Mouse (Mus musculus) hindbrain, embryonic 14.5 days (tissue): ENCODE data around the gene Adap1. TPM values are rescaled to one million over a fixed set of nuclear protein-coding genes. Genes with fewer than 3 reads are reported as not detected.

ENCODE experiments used
- ATAC-seq: fragments of 200-750 bp; cut with Nextera tagmentation; 2 replicates; pipeline ENCODE4 v1.8.0; 2017; ENCODE audit warnings: moderate number of reproducible peaks, mild to moderate bottlenecking, moderate TSS enrichment, moderate library complexity; ENCODE audit not compliant: low FRiP score
- DNase-seq: peaks from one replicate; pipeline ENCODE4 v3.0.0-alpha.2; 2015; ENCODE audit warnings: low spot score
- H3K27ac ChIP-seq: fragments of 300-500 bp; sonication (generic); 2 replicates; pipeline ENCODE4 v1.5.1; 2014; ENCODE audit warnings: mild to moderate bottlenecking, moderate library complexity
- H3K27me3 ChIP-seq: fragments of 300-500 bp; sonication (generic); 2 replicates; pipeline ENCODE4 v1.6.1; 2014; ENCODE audit warnings: mild to moderate bottlenecking, low read length, mixed read lengths; ENCODE audit not compliant: control insufficient read depth, insufficient read depth
- H3K36me3 ChIP-seq: fragments of 300-500 bp; sonication (generic); replicated peaks from 2 replicates; pipeline ENCODE4 v1.6.1; 2014; ENCODE audit not compliant: control insufficient read depth, insufficient read depth
- H3K4me1 ChIP-seq: fragments of 300-500 bp; sonication (generic); replicated peaks from 2 replicates; pipeline ENCODE4 v1.6.1; 2014; ENCODE audit warnings: antibody characterized with exemption, low read length, mixed read lengths; ENCODE audit not compliant: control insufficient read depth, insufficient read depth
- H3K4me2 ChIP-seq: fragments of 300-500 bp; sonication (generic); replicated peaks from 2 replicates; pipeline ENCODE4 v1.6.1; 2014; ENCODE audit warnings: mild to moderate bottlenecking, moderate library complexity
- H3K4me3 ChIP-seq: fragments of 300-500 bp; sonication (generic); replicated peaks from 2 replicates; pipeline ENCODE4 v1.5.1; 2014; ENCODE audit warnings: mild to moderate bottlenecking, low read length
- H3K9ac ChIP-seq: fragments of 300-500 bp; sonication (generic); 2 replicates; pipeline ENCODE4 v1.6.1; 2014
- H3K9me3 ChIP-seq: fragments of 300-500 bp; sonication (generic); 2 replicates; pipeline ENCODE4 v1.6.1; 2016; ENCODE audit warnings: low read length; ENCODE audit not compliant: control insufficient read depth
- WGBS: fragments of 180-500 bp; shearing (Covaris S2); extraction: QIAGEN DNeasy Blood & Tissue Kit; methylation state at CpG from one replicate; pipeline ENCODE4 v1.1.7; 2014; 5-methylcytosine and 5-hydroxymethylcytosine counted together
- polyA plus RNA-seq: library from polyadenylated mRNA; unstranded; fragments of >200 nt; fragmentation: Nextera tagmentation; extraction: Ambion mirVana; gene quantifications from 2 replicates; pipeline ENCODE4 v1.2.1, GENCODE M21; 2014

Adap1 gene
- polyA plus RNA-seq, 1 experiment from 2014 or later = 78.6 TPM

DNA sequence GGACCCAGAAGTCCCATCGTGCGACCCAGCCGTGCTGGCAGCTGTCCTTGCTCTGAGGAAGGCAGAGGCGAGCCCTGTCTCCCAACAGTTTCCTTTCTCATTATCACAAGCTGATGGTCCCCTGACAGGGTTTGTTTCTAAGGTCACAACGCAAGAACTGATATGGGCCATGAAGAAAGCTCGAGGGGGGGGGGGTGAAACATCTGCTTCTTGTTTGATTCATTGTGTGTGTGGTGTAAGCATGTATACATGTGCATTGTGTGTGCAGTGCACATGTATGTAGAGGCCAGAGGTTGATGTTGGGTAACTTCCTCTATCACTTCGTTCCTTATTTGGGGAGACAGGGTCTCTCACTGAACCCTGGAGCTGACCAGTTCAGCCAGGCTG lies 2.2 kb upstream of the Adap1 start:
- Histone ChIP-seq H3K4me1 (peaks cover 19% of the 10 kb centered on the region), H3K27me3 (peaks cover 40% of the 10 kb centered on the region), H3K9me3 (no peaks in the 10 kb centered on the region), H3K9ac (no peak overlapping the region), H3K27ac (no peak overlapping the region), H3K4me2 (no peak overlapping the region), H3K4me3 (no peak overlapping the region), H3K36me3 (no peaks in the 10 kb centered on the region)
- DNase-seq = no peak
- WGBS = 65% methylated on average over 7 of the region's 7 CpGs
- ATAC-seq = no peak

DNA sequence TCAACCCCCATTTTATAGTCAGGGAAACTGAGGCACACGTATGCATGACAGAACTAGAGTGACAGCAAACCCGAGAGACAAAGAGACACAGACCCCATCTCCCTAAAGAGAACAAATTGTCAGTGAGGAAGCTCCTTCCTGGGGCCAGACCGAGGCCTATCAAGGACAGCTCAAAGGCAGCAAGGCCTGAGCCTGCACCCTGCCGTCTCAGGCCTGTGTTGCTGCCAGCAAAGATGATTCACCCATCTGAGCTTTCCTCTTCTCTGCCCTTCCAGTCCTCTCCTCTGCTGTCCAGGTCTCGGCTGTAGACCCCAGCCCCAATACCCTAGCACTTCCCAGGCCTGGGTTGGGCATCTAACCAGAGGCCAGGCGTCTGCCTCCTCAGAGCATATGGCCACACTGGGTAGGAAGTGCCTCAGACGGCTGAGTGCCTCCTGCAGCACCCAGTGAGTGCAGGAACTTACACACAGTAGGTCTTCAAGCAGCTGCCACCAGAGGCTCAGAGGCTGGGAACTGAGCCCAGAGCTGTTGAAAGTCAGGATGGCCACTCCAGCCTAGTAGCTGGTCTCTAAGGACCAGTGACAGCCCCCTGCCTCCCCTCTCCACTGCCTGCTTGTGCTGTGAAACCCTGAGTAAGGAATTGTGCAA lies 1.7 kb upstream of the Adap1 start:
- H3K9me3 ChIP-seq = no peaks in the 10 kb centered on the region
- peaks cover 40% of the 10 kb centered on the region for H3K27me3 ChIP-seq
- H3K4me1 ChIP-seq = peaks cover 19% of the 10 kb centered on the region
- ATAC-seq (no peak), DNase-seq (no peak)
- no peaks in the 10 kb centered on the region for H3K36me3 ChIP-seq
- no peak overlapping the region for H3K4me3 ChIP-seq
- H3K27ac ChIP-seq = no peak overlapping the region
- H3K9ac ChIP-seq = no peak overlapping the region
- H3K4me2 ChIP-seq = no peak overlapping the region
- WGBS = 79% methylated on average over 7 of the region's 7 CpGs

GRCm38 (mm10) chr5:139326111-139326696 lies 782 bp upstream of the Adap1 start:
- Histone ChIP-seq H3K9ac (no peak overlapping the region), H3K4me1 (peaks cover 19% of the 10 kb centered on the region), H3K27ac (no peak overlapping the region), H3K27me3 (peaks cover 40% of the 10 kb centered on the region), H3K36me3 (no peaks in the 10 kb centered on the region), H3K4me2 (no peak overlapping the region), H3K9me3 (no peaks in the 10 kb centered on the region), H3K4me3 (no peak overlapping the region)
- 61% methylated on average over 13 of the region's 13 CpGs for WGBS
- no peak for DNase-seq
- ATAC-seq = no peak

GRCm38 (mm10) chr5:139324691-139325394 lies 579 bp downstream of the Adap1 start:
- 2% methylated on average over 61 of the region's 62 CpGs for WGBS
- DNase-seq (peak; percentile 32), ATAC-seq (peak; percentile 53)
- Histone ChIP-seq H3K9me3 (no peaks in the 10 kb centered on the region), H3K36me3 (no peaks in the 10 kb centered on the region), H3K4me1 (peaks cover 19% of the 10 kb centered on the region), H3K9ac (peak overlapping the region; percentile 90), H3K4me3 (peak overlapping the region; percentile 80), H3K27me3 (peaks cover 39% of the 10 kb centered on the region), H3K4me2 (peak overlapping the region; percentile 77), H3K27ac (peak overlapping the region; percentile 74)

DNA sequence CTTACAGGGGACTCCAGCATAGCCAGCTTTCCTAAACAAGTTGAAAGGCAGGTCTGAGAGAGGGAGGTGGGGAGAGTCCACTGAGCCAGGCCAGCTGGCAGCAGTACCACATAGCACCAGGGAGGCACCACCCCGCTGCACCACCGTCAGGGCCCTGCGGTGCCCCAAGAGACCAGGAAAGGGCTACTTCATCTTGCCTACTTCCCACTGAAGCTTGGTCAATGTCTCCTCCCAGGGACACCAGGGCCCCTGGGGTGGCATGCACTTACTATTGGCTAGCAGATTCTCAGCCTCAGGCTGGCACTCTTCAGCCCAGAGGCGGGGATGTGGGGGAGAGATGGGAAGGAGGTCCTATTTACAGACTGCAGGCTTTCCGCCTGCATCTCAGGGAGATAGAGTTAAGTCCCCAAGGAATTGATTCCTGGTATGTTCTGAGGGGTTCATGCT lies 1.4 kb downstream of the Adap1 start:
- peak overlapping the region; percentile 90 for H3K9ac ChIP-seq
- H3K4me3 ChIP-seq = peak overlapping the region; percentile 80
- WGBS = 55% methylated on average over 5 of the region's 5 CpGs
- H3K9me3 ChIP-seq = no peaks in the 10 kb centered on the region
- H3K27me3 ChIP-seq = peaks cover 34% of the 10 kb centered on the region
- H3K4me1 ChIP-seq = peaks cover 19% of the 10 kb centered on the region
- DNase-seq (peak; percentile 33), ATAC-seq (no peak)
- peak overlapping the region; percentile 77 for H3K4me2 ChIP-seq
- H3K27ac ChIP-seq = no peak overlapping the region
- no peaks in the 10 kb centered on the region for H3K36me3 ChIP-seq

- WGBS = 83% methylated on average over 9 of the region's 9 CpGs
- Histone ChIP-seq H3K9ac (peak overlapping the region; percentile 90; the same call in 1 of the 2 replicates), H3K4me3 (peak overlapping the region; percentile 80; the same call in 1 of the 2 replicates), H3K4me1 (peaks cover 19% of the 10 kb centered on the region), H3K4me2 (peak overlapping the region; percentile 77), H3K36me3 (no peaks in the 10 kb centered on the region), H3K27me3 (peaks cover 34% of the 10 kb centered on the region), H3K9me3 (no peaks in the 10 kb centered on the region), H3K27ac (no peak overlapping the region)
- DNase-seq (no peak), ATAC-seq (no peak)
These were observed 2.0 kb downstream of the Adap1 start for GRCm38 (mm10) chr5:139323260-139323924.

- DNase-seq (no peak), ATAC-seq (no peak)
- 82% methylated on average over 6 of the region's 6 CpGs for WGBS
- Histone ChIP-seq H3K9ac (no peak overlapping the region), H3K9me3 (no peaks in the 10 kb centered on the region), H3K4me3 (no peak overlapping the region), H3K36me3 (no peaks in the 10 kb centered on the region), H3K4me1 (peaks cover 19% of the 10 kb centered on the region), H3K27me3 (peaks cover 26% of the 10 kb centered on the region), H3K27ac (no peak overlapping the region), H3K4me2 (no peak overlapping the region)
These were observed 4.1 kb downstream of the Adap1 start for GRCm38 (mm10) chr5:139321331-139321730.

DNA sequence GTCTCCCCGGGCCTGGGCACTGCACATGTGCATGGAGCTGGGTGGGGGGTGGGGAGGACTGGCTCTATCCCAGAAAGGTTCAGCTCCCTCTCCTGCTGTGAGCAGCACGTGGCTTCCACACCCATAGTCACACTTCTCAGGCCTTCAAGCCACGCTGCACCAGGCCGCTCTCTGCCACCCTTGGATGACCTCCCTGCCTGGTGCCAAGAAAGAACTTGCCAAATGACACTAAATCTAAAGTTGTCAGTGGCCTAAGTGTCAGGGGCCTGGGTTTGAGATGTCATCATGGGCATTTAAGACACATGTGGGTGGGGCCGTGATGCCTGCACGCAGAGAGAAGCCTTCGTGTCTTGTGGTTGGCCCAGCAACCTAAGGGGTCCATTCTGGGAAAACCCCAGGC lies 5.0 kb downstream of the Adap1 start:
- H3K9ac ChIP-seq = no peak overlapping the region
- no peaks in the 10 kb centered on the region for H3K36me3 ChIP-seq
- peaks cover 15% of the 10 kb centered on the region for H3K4me1 ChIP-seq
- H3K27ac ChIP-seq = no peak overlapping the region
- 80% methylated on average over 7 of the region's 7 CpGs for WGBS
- no peak overlapping the region for H3K4me3 ChIP-seq
- H3K4me2 ChIP-seq = no peak overlapping the region
- H3K9me3 ChIP-seq = no peaks in the 10 kb centered on the region
- H3K27me3 ChIP-seq = peaks cover 18% of the 10 kb centered on the region
- ATAC-seq = no peak
- no peak for DNase-seq
